Mouse (Mus musculus) c-Kit-negative CD71-positive TER-119-positive erythroid progenitor cells, embryonic 14.5 days (primary cell): ENCODE data around the gene Tnfsf12.

Source experiments
- DNase-seq: peaks from one replicate; pipeline ENCODE4 v3.0.0-alpha.2; 2013; ENCODE audit warnings: low read depth, low spot score

Tnfsf12 gene

DNA sequence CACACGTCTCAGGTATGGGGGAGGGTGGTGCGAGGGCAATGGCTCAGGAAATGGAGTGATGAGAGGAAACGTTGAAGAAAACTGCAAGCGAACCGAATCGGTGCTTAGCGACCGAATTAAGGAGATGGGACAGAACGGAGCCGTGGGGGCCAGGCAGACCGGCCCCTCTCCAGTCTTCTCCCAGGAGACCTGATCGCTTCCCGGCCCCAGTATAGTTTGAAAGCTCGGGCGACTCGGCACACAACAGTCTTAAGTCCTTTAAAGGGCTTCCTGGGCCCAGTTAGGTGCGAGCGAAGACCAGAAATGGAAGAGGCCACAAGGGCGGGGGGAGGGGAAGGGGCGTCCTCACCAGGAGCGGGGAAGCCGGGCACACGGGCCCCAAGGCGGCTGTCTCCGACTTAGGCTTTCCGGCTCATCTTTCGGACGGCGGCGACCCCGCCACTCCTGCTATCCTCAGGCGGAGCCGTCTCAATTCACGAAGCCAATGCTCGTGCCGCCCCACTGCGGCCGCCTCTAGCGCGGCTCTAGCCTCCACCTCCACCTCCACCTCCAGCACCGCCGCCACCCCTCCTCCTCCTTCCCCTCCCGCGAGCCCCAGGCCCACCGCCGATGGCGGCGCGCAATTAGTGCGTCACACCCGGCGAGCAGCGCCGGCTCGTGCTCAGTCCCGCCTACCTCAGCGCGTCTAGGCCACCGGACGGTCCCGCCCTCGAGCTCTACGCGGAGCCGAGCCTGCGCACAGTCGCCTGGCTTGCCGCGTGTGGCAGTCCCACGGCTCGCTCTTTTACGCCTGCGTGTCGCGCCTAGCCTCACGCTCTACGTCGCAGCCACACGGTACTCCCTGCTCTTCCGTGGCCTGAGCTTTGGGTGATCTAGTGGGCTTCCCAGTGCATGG, 14.1 kb downstream of the Tnfsf12 start, which contains the start of gene Senp3:
Gene Senp3 (minus strand): TSS at position 771 of the 895 bp plus-strand sequence.
- peak; percentile 82 for DNase-seq

- DNase-seq, result no peak
These were observed 15.4 kb downstream of the Tnfsf12 start for GRCm38 (mm10) chr11:69680136-69680855.

GRCm38 (mm10) chr11:69679144-69679543, 16.5 kb downstream of the Tnfsf12 start:
- DNase-seq, result no peak

- DNase-seq, result peak; percentile 99
These were observed 23.4 kb downstream of the Tnfsf12 start, which contains the start of gene Eif4a1 for GRCm38 (mm10) chr11:69672211-69672706. Gene Eif4a1, minus strand, starts transcription at chr11:69672423.

DNA sequence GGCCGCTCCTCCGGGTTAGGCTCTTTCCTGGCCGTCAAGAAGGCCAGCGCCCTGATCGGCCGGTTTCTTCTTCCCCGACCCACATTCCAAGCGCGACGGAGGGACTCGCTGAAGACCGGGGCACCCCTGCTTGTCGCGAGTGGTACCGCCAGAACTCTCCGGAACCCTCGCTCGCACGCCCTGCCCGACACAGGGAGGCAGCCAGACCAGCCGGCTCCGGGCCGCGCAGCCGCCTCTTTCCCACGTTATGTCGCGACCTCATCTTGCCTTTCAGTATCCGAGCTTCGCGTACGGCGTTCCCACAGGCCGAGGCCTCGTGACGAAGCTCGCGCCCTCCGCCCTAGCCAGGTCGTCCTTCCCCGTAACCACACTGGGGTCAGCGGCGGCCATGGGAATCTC, 23.9 kb downstream of the Tnfsf12 start:
- DNase-seq, result no peak

DNA sequence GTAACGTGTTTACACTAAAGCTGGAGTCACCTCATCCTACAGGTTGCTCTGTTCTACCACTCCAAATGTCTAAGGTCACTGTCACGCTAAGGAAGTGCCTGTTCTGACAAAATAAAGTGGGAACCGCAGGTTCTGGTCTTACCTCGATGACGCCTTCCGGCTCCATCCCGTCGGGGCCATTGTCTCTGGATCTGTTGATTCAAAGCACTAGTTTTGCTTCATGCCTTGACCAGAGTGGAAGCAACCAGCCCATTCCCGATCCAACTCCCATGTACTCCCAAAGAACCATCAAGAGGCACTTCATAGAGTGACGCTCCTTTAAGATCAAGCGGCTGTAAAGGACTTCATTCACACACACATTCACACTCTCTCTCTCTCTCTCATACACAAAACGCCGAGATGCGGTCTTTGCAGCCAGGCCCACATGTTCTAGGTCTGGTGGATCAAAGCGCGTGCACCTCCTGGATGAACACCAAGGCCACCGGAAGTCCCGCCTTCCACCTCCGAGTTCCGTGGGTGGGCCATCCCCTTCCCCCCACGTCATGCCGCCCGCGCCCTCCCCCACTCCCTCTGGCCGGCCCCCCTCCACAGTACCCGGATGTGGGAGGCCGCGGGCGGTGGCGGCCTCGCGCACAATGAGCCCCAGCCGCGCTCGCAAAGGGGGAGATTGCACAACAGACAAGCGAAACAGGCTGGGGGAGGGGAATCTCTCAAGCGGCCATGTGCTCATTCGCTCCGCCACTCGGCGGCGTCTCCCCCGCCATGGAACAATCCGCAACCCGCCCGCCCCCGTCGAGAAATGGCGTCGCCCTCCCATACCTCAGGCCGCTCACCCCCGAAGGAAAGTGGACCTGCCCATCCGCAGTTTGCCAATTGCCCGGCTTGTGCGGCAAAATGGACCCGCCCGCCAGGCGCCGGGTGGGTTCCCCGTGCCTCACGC, 24.6 kb downstream of the Tnfsf12 start:
- peak; percentile 77 for DNase-seq

DNA sequence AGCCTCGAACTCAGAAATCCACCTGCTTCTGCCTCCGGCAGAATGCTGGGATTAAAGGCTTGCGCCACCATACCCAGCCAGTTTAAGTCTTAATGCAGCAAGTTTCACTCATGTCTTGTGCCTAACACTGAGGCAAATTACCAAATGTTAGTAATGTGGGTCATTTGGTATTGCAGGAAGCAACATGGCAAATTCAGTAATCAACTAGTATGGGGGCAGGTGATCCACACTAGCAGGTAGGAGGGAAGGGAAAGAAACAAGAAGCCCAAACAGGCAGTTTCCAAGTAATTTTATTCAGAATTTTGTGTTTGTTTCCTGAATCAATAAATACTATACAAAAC, 29.0 kb downstream of the Tnfsf12 start:
- no peak for DNase-seq

DNA sequence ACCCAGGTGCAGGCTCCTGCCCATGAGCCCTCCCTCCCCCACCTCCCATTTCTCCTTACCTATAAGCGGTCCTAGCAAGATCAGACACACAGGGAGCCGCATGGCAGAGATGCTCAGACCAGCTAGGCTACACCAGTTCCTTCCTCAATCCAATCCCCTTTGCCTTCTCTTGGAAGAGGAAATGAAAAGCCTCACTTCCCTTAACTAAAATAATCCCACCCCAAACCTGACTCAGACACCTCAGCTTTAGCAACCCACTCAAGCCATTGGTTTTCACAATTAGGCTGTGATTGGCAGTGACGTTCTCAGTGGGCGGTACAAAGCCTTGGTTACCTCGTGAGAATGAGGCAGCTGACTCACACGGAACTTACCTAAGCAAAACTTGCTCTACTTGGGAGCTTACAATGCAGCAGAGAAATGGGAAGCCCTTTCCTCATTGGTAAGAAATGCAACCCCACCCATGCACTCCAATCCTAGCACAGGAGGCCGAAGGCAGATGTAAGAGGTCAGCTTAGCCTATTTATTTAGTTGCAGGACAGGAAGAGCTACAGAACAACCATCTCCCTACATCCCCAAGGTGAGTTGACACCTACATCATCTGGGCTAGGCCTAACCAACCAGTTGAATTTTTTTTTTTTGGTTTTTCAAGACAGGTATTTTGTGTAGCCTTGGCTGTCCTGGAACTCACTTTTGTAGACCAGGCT, 29.5 kb downstream of the Tnfsf12 start, which contains the start of gene Cd68:
Gene Cd68 (minus strand): TSS at position 193 of the 704 bp plus-strand sequence.
- no peak for DNase-seq

DNA sequence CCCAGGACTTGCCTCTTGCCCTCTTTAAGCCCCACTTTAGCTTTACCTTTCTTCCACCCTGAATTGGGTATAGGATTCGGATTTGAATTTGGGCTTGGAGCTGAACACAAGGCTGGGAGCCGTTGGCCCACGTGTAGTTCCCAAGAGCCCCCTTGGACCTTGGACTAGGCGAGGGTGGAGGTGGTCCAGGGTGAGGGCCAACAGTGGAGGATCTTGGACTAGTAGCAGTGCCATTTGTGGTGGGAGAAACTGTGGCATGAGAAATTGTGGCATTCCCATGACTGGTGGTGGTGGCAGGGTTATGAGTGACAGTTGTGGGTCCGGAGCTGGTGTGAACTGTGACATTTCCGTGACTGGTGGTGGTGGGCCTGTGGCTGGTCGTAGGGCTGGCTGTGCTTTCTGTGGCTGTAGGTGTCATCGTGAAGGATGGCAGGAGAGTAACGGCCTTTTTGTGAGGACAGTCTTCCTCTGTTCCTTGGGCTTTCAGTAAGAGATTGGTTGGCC, 30.1 kb downstream of the Tnfsf12 start:
- DNase-seq, result no peak

GRCm38 (mm10) chr11:69664841-69665240, 30.8 kb downstream of the Tnfsf12 start:
- no peak for DNase-seq

GRCm38 (mm10) chr11:69663795-69664194, 31.9 kb downstream of the Tnfsf12 start:
- no peak for DNase-seq

DNA sequence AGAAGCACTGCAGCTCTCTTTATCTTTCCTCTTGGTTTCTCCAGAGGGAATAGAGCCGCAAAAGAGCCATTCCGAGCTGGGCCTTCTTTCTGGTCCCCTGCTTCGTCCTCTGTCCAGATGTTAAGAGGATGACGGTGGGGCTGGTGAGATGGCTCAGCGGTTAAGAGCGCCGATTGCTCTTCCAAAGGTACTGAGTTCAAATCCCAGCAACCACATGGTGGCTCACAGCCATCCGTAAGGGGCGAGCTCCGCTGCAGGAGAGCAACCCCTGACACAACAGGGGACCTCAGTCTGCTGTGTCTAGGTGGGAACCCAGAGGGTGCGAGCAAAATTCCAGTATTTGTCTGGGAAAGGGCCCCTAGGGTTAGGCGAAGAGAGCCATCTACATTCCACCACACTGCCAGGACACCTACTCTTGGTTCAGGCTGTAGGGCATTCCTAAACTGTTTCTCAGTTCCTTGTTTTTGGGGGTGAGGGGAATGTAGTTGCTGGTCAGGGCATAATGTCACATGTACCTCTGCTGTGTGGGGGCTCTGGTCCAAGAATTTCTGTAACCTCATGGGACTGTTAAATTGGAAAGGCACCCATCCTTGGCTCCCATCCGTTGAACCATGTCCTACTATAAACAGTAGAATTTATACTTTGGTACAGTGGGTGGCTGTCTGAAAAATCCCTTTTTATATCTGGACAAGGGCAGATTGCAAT, 32.5 kb downstream of the Tnfsf12 start:
- no peak for DNase-seq

- peak; percentile 90 for DNase-seq
These were observed 33.3 kb downstream of the Tnfsf12 start, which contains the start of gene Mpdu1 for GRCm38 (mm10) chr11:69662213-69662966. Gene Mpdu1, minus strand, starts transcription at chr11:69662642.

DNA sequence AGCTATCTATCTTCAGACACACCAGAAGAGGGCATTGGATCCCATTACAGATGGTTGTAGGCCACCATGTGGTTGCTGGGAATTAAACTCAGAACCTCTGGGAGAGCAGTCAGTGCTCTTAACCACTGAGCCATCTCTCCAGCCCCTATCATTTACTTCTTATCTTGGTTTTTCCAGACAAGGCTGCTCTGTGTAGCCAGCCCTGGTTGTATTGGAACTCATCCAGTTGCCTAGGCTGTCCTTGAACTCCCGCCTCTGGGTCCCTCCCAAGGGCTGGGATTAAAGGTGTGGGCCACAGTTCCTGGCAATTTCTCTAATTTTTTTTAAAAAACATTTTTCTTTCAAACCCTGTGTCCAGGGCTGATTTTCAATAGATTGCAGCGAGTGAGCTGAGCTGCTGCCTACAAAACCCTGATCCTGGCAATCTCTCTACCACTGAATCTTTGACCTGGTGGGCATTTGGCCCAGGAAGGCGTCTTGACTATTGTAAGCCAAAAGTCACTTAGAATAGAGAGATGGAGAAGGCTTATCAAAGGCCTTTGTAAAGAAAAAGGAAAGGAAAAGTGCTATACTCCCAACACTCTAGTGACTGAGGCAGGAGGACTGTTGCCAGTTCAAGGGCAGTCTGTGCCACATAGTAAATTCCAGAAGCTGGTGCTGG, 34.3 kb downstream of the Tnfsf12 start:
- no peak for DNase-seq

DNA sequence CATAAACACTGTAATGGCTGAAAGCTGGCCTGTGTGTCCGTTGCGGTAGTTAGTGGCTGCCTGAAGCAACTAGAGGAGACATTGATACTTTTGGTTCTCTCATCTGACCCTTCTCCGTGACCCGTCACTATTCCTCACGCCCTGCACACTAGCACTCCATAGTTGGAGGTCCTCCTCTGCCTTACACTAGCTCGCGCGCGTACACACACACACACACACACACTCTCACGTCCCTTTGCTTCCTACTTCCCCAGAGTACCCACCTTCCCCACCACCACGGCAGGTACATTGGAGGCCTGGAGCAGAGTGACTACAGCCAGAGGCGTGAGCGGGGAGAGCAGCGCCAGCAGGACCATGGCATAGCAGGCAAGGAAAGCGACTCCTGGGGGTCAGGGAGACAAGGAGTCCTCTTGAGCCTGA, 38.2 kb downstream of the Tnfsf12 start:
- no peak for DNase-seq

- no peak for DNase-seq
These were observed 38.8 kb downstream of the Tnfsf12 start for GRCm38 (mm10) chr11:69656617-69657461.

GRCm38 (mm10) chr11:69656065-69656455, 39.6 kb downstream of the Tnfsf12 start:
- no peak for DNase-seq
